Mouse (Mus musculus): ENCODE measurements around the gene Mindy4b-ps.

Mindy4b-ps gene

GRCm38 (mm10) chr3:58785863-58786262 is 36.2 kb downstream of the Mindy4b-ps start:
- peak; percentile 48 for DNase-seq (ENCODE audit: low read depth)

DNA sequence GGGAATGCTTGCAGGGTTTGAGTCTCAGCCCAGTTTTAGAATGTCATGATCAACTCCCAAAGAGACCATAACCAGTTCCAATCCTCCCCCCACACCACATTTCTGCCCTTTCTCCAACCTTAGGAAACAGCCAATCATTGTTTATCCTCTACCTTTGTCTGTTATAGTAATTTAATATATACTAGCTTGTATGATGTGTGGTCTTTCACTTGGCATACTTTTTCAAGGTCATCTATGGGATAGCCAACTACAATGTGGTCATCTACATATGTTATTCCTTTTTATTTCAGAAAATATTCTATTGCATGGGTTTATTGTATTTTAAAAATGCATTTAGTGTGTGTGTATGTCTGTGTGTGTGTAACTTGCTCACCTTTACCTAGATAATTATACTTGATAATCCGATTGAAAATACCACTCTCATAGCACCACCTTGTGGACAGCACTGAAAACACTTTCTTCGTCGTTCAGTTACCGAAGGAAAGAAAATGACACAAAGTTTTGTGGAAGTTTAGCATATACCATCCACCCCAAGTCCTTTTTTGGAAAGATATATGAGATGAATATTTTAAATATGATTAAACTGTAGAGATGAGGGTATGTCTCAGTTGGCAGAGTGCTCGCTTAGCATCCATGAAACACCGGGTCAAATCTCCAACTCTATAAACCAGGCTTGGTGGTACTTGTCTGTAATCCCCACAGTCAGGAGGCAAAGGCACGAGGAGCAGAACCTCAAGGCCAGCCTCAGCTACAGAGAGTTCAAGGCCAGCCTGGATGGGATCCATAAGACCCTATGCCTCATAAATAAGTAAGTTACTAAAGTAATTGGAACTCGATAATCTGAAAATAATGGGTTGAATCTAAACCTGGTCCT is 37.7 kb downstream of the Mindy4b-ps start:
- peak; percentile 12 for DNase-seq (ENCODE audit: low read depth)

GRCm38 (mm10) chr3:58783602-58784218 is 38.4 kb downstream of the Mindy4b-ps start:
- DNase-seq (ENCODE audit: low read depth) = no peak

GRCm38 (mm10) chr3:58756429-58756828 is 65.7 kb downstream of the Mindy4b-ps start:
- no peak for DNase-seq (ENCODE audit: low read depth)

DNA sequence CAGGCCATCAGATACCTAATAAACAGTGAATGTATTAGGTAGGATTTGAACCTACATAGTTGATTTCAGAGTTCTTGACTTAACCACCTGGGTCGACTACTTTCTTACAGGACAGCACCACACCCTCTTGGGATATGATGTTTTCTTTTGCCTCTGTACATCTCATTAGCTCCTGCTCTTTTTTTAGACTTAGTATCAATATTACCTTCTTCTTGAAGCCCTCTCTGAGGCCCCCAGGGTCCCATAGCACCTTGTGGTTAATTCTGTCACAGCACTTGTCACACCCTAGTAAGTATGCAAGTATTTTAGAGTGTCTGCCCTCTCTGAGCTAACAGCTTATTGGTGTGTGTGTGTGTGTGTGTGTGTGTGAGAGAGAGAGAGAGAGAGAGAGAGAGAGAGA is 66.3 kb downstream of the Mindy4b-ps start:
- DNase-seq (ENCODE audit: low read depth) = no peak

GRCm38 (mm10) chr3:58754361-58754760 is 67.8 kb downstream of the Mindy4b-ps start:
- no peak for DNase-seq (ENCODE audit: low read depth)

- no peak for DNase-seq (ENCODE audit: low read depth)
Measured at GRCm38 (mm10) chr3:58751818-58752620, 70.1 kb downstream of the Mindy4b-ps start.

DNA sequence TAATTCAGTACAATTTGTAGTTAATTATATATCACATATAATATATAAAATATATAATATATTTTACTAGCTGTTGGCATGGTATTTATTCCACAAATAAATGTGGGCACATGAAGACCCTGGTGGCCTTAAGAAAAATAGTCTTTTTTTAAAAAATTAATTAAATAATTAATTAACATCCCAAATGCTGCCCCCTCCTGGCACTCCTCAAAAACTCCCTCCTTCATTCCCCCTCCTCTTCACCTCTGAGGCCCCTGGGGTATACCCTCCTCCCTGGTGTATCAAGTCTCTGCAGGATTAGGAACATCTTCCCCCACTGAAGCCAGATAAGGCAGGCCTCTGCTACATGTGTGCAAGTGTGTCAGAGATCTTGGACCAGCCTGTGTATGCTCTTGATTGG is 73.4 kb downstream of the Mindy4b-ps start:
- no peak for DNase-seq (ENCODE audit: low read depth)

DNA sequence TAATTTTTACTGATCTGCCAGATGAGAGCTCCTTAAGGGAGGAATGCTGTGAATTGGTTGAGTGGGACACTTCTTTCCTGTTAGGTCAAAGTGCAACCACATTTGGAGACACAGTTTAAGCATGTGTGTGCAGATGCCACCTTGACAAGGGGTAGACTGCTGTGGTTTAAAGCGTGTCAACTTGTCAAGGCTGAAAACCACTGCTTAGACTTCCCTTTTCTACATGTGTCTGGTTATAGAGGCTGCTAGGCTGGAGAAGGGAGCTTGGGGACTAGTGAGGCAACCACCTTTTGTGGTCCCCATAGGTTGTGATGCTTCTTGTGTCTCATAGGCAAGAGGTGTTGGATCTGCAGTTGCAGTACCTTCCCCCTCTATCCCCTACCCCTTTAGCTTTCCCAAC is 74.2 kb downstream of the Mindy4b-ps start:
- peak; percentile 10 for DNase-seq (ENCODE audit: low read depth)

- no peak for DNase-seq (ENCODE audit: low read depth)
Measured at GRCm38 (mm10) chr3:58739536-58739935, 82.6 kb downstream of the Mindy4b-ps start.
